Mouse (Mus musculus): ENCODE results near the gene Hps4. TPM values are rescaled to one million over a fixed set of nuclear protein-coding genes. Genes with fewer than 3 reads are reported as not detected.

Gene Hps4
- polyA plus RNA-seq (2017; shearing (Covaris generic)): 28.6 TPM

GRCm38 (mm10) chr5:112342463-112343204, at the start of gene Hps4, which contains the start of gene Srrd:
Gene Hps4, plus strand, starts transcription at chr5:112343083.
Gene Srrd, minus strand, starts transcription at chr5:112343040.

GRCm38 (mm10) chr5:112325546-112326445, 17.1 kb upstream of the Hps4 start, which contains the start of gene Tfip11:
Gene Tfip11, plus strand, starts transcription at chr5:112326358.

GRCm38 (mm10) chr5:112355910-112356309, 13.0 kb downstream of the Hps4 start, which contains the start of gene Gm6583:
Gene Gm6583, minus strand, starts transcription at chr5:112356033.

GRCm38 (mm10) chr5:112394779-112395443, 52.0 kb downstream of the Hps4 start, which contains the start of gene Asphd2:
Gene Asphd2, minus strand, starts transcription at chr5:112394866.

Other genes with a start within 250 kb of the Hps4 start
- gene Cryba4, start 90.6 kb upstream of the Hps4 start, polyA plus RNA-seq (2017; shearing (Covaris generic)): not detected
- gene Crybb1, start 87.3 kb upstream of the Hps4 start, polyA plus RNA-seq (2017; shearing (Covaris generic)): not detected
- 195 TPM for gene Tpst2, start 66.4 kb upstream of the Hps4 start, polyA plus RNA-seq (2017; shearing (Covaris generic))
- gene Tfip11, start 16.7 kb upstream of the Hps4 start, polyA plus RNA-seq (2017; shearing (Covaris generic)): 48.0 TPM
- 7.5 TPM for gene Srrd, start within 50 bp of the Hps4 start, polyA plus RNA-seq (2017; shearing (Covaris generic))
- 0.17 TPM for gene Gm6583, start 12.9 kb downstream of the Hps4 start, polyA plus RNA-seq (2017; shearing (Covaris generic))
- gene Asphd2, start 51.8 kb downstream of the Hps4 start, polyA plus RNA-seq (2017; shearing (Covaris generic)): not detected
- gene Gm6588, start 106.3 kb downstream of the Hps4 start, polyA plus RNA-seq (2017; shearing (Covaris generic)): not detected
- not detected for gene Sez6l, start 234.1 kb downstream of the Hps4 start, polyA plus RNA-seq (2017; shearing (Covaris generic))

All from inflammation-experienced regulatory T-cells, adult 16 weeks (primary cell).